In the genomic region with DNA sequence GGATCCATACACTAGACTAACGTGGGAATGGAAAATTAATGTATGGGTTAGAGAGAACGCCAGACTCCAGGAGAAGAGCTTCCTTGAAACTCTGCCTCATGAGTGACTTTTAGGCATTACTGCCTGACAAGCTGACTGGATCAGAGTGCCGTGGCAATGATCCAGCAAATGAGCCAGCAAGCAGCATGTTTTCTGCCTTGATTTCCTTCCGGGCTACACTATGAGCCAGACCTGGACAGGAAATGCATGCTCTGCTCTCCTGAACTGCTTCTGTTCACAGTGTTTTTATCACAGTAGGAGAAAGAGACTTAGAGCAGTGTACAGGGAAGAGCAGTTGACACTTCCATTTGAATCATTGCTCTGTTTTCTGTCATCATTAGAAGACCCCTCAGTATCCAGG, we compare ENCODE assay signal across 25 mouse cellular contexts. TPM values are rescaled to one million over a fixed set of nuclear protein-coding genes. Genes with fewer than 3 reads are reported as not detected.
A peak's percentile ranks its signal among the peaks of the same experiment; 100 is the strongest.
DNase-seq lines count a peak whose midpoint lies in the region; ATAC-seq lines count a peak whose summit lies in the region.
"Had no signal": no experiment of that assay in that cellular context is flagged by ENCODE, and none has a peak within 500 bp of the region (broad histone marks: within the 10 kb centered on the region; RNA-seq: fewer than 3 reads in every experiment).

No protein-coding gene starts in this region.

- H3K4me2 ChIP-seq in embryonic facial prominence, embryonic 14.5 days (ENCODE audit: low read depth, low read length) = no peak overlapping the region
- H3K4me2 ChIP-seq: embryonic facial prominence, embryonic 13.5 days; hindbrain, embryonic 13.5 days; lung, embryonic 15.5 days; stomach, embryonic 15.5 days had no signal

- no peak overlapping the region for H3K27ac ChIP-seq in embryonic facial prominence, embryonic 14.5 days (replicated peaks; ENCODE audit: low read depth, low read length)
- H3K27ac ChIP-seq in embryonic facial prominence, embryonic 10.5 days (replicated peaks) = no peak overlapping the region
- H3K27ac ChIP-seq: embryonic facial prominence, embryonic 13.5 days; hindbrain, embryonic 13.5 days; lung, embryonic 15.5 days; stomach, embryonic 15.5 days had no signal

- peak; percentile 6 for DNase-seq in embryonic facial prominence, embryonic 14.5 days (ENCODE audit: low spot score)
- DNase-seq in embryonic facial prominence, embryonic 10.5 days (ENCODE audit: low spot score) = no peak
- DNase-seq in kidney, adult 18-20 months = peak; percentile 4
- DNase-seq in kidney, adult 11 months = no peak
- peak; percentile 26 for DNase-seq in lung, postnatal 10 days
- DNase-seq in lung, postnatal 25 days (ENCODE audit: low spot score) = no peak
- DNase-seq in kidney, postnatal 36 days = peak; percentile 7 to 25
- no peak for DNase-seq in embryo, embryonic 10.5 days (ENCODE audit: low spot score)
- DNase-seq: adrenal gland, adult 8-10 months; cerebellum, adult 9-11 months; left cerebral cortex, postnatal 4 days; right cerebral cortex, postnatal 25 days; thymus, adult 2 months had no signal

- no peak overlapping the region for H3K4me3 ChIP-seq in embryonic facial prominence, embryonic 14.5 days (ENCODE audit: low read depth, low read length)
- no peak overlapping the region for H3K4me3 ChIP-seq in embryonic facial prominence, embryonic 10.5 days
- H3K4me3 ChIP-seq: embryonic facial prominence, embryonic 13.5 days; hindbrain, embryonic 13.5 days; lung, embryonic 15.5 days; stomach, embryonic 15.5 days had no signal

- no peaks in the 10 kb centered on the region for H3K36me3 ChIP-seq in embryonic facial prominence, embryonic 14.5 days (ENCODE audit: control insufficient read depth, insufficient read depth, low read length)
- H3K36me3 ChIP-seq in embryonic facial prominence, embryonic 10.5 days (replicated peaks) = no peaks in the 10 kb centered on the region
- H3K36me3 ChIP-seq: embryonic facial prominence, embryonic 13.5 days; hindbrain, embryonic 13.5 days; lung, embryonic 15.5 days; stomach, embryonic 15.5 days had no signal

- H3K9me3 ChIP-seq in embryonic facial prominence, embryonic 14.5 days (ENCODE audit: control insufficient read depth, low read length) = no peaks in the 10 kb centered on the region
- H3K9me3 ChIP-seq in embryonic facial prominence, embryonic 10.5 days = no peaks in the 10 kb centered on the region
- H3K9me3 ChIP-seq: embryonic facial prominence, embryonic 13.5 days; hindbrain, embryonic 13.5 days; lung, embryonic 15.5 days; stomach, embryonic 15.5 days had no signal

- H3K9ac ChIP-seq in embryonic facial prominence, embryonic 14.5 days (ENCODE audit: low read depth, low read length) = no peak overlapping the region
- H3K9ac ChIP-seq: embryonic facial prominence, embryonic 13.5 days; hindbrain, embryonic 13.5 days; lung, embryonic 15.5 days; stomach, embryonic 15.5 days had no signal

- WGBS in embryonic facial prominence, embryonic 14.5 days = 67% methylated on average over 4 of the region's 4 CpGs
- WGBS in embryonic facial prominence, embryonic 10.5 days = 77% methylated on average over 4 of the region's 4 CpGs

- no peaks in the 10 kb centered on the region for H3K4me1 ChIP-seq in embryonic facial prominence, embryonic 14.5 days (ENCODE audit: control insufficient read depth, insufficient read depth, low read length)
- no peaks in the 10 kb centered on the region for H3K4me1 ChIP-seq in embryonic facial prominence, embryonic 10.5 days
- H3K4me1 ChIP-seq: embryonic facial prominence, embryonic 13.5 days; hindbrain, embryonic 13.5 days; lung, embryonic 15.5 days; stomach, embryonic 15.5 days had no signal

- ATAC-seq in embryonic facial prominence, embryonic 14.5 days (ENCODE audit: low read depth) = no peak
- ATAC-seq: forebrain, embryonic 16.5 days; inflammation-experienced regulatory T-cells, adult 6 months; Patski had no signal

- H3K27me3 ChIP-seq in embryonic facial prominence, embryonic 14.5 days (replicated peaks; ENCODE audit: control insufficient read depth, insufficient read depth, low read length) = no peaks in the 10 kb centered on the region
- no peaks in the 10 kb centered on the region for H3K27me3 ChIP-seq in embryonic facial prominence, embryonic 10.5 days (replicated peaks; ENCODE audit: low read depth, poor library complexity, severe bottlenecking)
- H3K27me3 ChIP-seq: embryonic facial prominence, embryonic 13.5 days; hindbrain, embryonic 13.5 days; lung, embryonic 15.5 days; Patski; stomach, embryonic 15.5 days had no signal

RNA-seq across cellular contexts. Expression of a gene that starts 2.3 kb away (rescaled TPM):
- not detected in 2 replicates for polyA plus RNA-seq in embryonic facial prominence, embryonic 14.5 days (2014; fragmentation: Nextera tagmentation; extraction: Ambion mirVana)
- polyA plus RNA-seq in embryonic facial prominence, embryonic 10.5 days (2016; fragmentation: Nextera tagmentation; extraction: Ambion mirVana) = not detected in 2 replicates
- polyA plus RNA-seq: cortical plate, adult 2 months; embryonic facial prominence, embryonic 13.5 days; forebrain, embryonic 16.5 days; heart, embryonic 14.5 days; hindbrain, embryonic 13.5 days; inflammation-experienced regulatory T-cells, adult 6 months; lung, embryonic 15.5 days; midbrain, postnatal 0 days; Patski; stomach, embryonic 15.5 days; urinary bladder, adult 2 months had no signal

RNA-seq across cellular contexts. Expression of a gene that starts 29.6 kb away (rescaled TPM):
- polyA plus RNA-seq in embryonic facial prominence, embryonic 14.5 days (2014; fragmentation: Nextera tagmentation; extraction: Ambion mirVana) = not detected in 2 replicates
- polyA plus RNA-seq in embryonic facial prominence, embryonic 10.5 days (2016; fragmentation: Nextera tagmentation; extraction: Ambion mirVana) = not detected in 2 replicates
- polyA plus RNA-seq: cortical plate, adult 2 months; embryonic facial prominence, embryonic 13.5 days; forebrain, embryonic 16.5 days; heart, embryonic 14.5 days; hindbrain, embryonic 13.5 days; inflammation-experienced regulatory T-cells, adult 6 months; liver, adult 2 months; lung, embryonic 15.5 days; midbrain, postnatal 0 days; Patski; stomach, embryonic 15.5 days; urinary bladder, adult 2 months had no signal

RNA-seq across cellular contexts. Expression of a gene that starts 59.0 kb away (rescaled TPM):
- not detected in 2 replicates for polyA plus RNA-seq in embryonic facial prominence, embryonic 14.5 days (2014; fragmentation: Nextera tagmentation; extraction: Ambion mirVana)
- polyA plus RNA-seq in embryonic facial prominence, embryonic 10.5 days (2016; fragmentation: Nextera tagmentation; extraction: Ambion mirVana) = not detected in 2 replicates
- polyA plus RNA-seq: cortical plate, adult 2 months; embryonic facial prominence, embryonic 13.5 days; forebrain, embryonic 16.5 days; heart, embryonic 14.5 days; hindbrain, embryonic 13.5 days; inflammation-experienced regulatory T-cells, adult 6 months; liver, adult 2 months; lung, embryonic 15.5 days; midbrain, postnatal 0 days; Patski; stomach, embryonic 15.5 days; urinary bladder, adult 2 months had no signal

Comparison
In these comparisons a context has a peak if more than half of its experiments do, and no peak if none do; other contexts are left out.
1. DNase-seq: peak in embryonic facial prominence, embryonic 14.5 days (single experiment), kidney, adult 18-20 months (single experiment), lung, postnatal 10 days (single experiment) and kidney, postnatal 36 days (2 of 2); none in embryonic facial prominence, embryonic 10.5 days (single experiment), kidney, adult 11 months (single experiment), lung, postnatal 25 days (single experiment) and embryo, embryonic 10.5 days (single experiment).